Mouse (Mus musculus): ENCODE results near the gene Tmem28. TPM values are rescaled to one million over a fixed set of nuclear protein-coding genes. Genes with fewer than 3 reads are reported as not detected.
A peak's percentile ranks its signal among the peaks of the same experiment; 100 is the strongest.

The Tmem28 gene
- total and polyA plus RNA-seq, 3 experiments = not detected

GRCm38 (mm10) chrX:99853834-99854233 lies 33.0 kb downstream of the Tmem28 start:
- in situ Hi-C loops (cut with MboI; ENCODE audit: low pct_ligation_motif_present, low pct_unique_long_range_greater_than_20kb, low sequenced_read_pairs) (no loop called here), dilution Hi-C loops (cut with MboI; ENCODE audit: extremely low pct_ligation_motif_present, extremely low pct_unique_long_range_greater_than_20kb, low sequenced_read_pairs) (no loop called here)
- H3K4me3 ChIP-seq (replicated peaks in 1 of 3; ENCODE audit: low read depth in 2 of 3, low read length in 2 of 3, poor library complexity in 1 of 3) = peak overlapping the region in 1 of 3 experiments; percentile 48
- 0 out of 2 replicates have a peak overlapping the region, but pooled peaks have one; percentile 12 for H3K4me2 ChIP-seq (ENCODE audit: insufficient read depth, low read depth, poor library complexity, severe bottlenecking)
- H3K9ac ChIP-seq (ENCODE audit: insufficient read depth, low read depth) = 0 out of 2 replicates have a peak overlapping the region, but pooled peaks have one; percentile 12
- no peaks in the 10 kb centered on the region for H3K79me2 ChIP-seq (replicated peaks; ENCODE audit: control insufficient read depth, extremely low read depth, insufficient read depth, poor library complexity, severe bottlenecking)
- no peaks in the 10 kb centered on the region for H3K9me3 ChIP-seq (replicated peaks; ENCODE audit: low read length)
- no peaks in the 10 kb centered on the region for H3K4me1 ChIP-seq (ENCODE audit: control insufficient read depth in 1 of 2, insufficient read depth in 2 of 2)
- TF ChIP-seq MYC (IDR thresholded peaks at IDR 0.05; ENCODE audit: low read depth, low read length) = no peak
- no peak for TF ChIP-seq SIN3A (IDR thresholded peaks at IDR 0.05; ENCODE audit: low read length)
- TF ChIP-seq KAT2A (IDR thresholded peaks at IDR 0.05; ENCODE audit: insufficient replicate concordance, low read length) = no peak
- TF ChIP-seq TCF12 (IDR thresholded peaks at IDR 0.05; ENCODE audit: low read depth, low read length) = no peak
- no peak for TF ChIP-seq PAX5 (IDR thresholded peaks at IDR 0.05; ENCODE audit: low read length)
- TF ChIP-seq ELF1 (IDR thresholded peaks at IDR 0.05; ENCODE audit: low read depth, low read length) = no peak
- TF ChIP-seq ZKSCAN1 (IDR thresholded peaks at IDR 0.05; ENCODE audit: borderline replicate concordance, low read depth, low read length) = no peak
- TF ChIP-seq RCOR1 (conservative IDR thresholded peaks at IDR 0.05; ENCODE audit: low read depth, low read length) = no peak
- TF ChIP-seq MXI1 (IDR thresholded peaks at IDR 0.05; ENCODE audit: low read depth, low read length) = no peak
- TF ChIP-seq RAD21 (IDR thresholded peaks at IDR 0.05; ENCODE audit: low read depth, low read length) = no peak
- TF ChIP-seq MEF2A (IDR thresholded peaks at IDR 0.05; ENCODE audit: borderline replicate concordance, low read depth, low read length) = no peak
- no peak for TF ChIP-seq SMC3 (IDR thresholded peaks at IDR 0.05; ENCODE audit: low read depth, low read length)
- TF ChIP-seq MAX (IDR thresholded peaks at IDR 0.05; ENCODE audit: low read length) = no peak
- TF ChIP-seq ZC3H11A (IDR thresholded peaks at IDR 0.05; ENCODE audit: low read depth, low read length) = no peak
- TF ChIP-seq ZMIZ1 (IDR thresholded peaks at IDR 0.05; ENCODE audit: low read depth, low read length) = no peak
- no peak for TF ChIP-seq CTCF (conservative IDR thresholded peaks at IDR 0.05 in 1 of 2, IDR thresholded peaks at IDR 0.05 in 1 of 2; ENCODE audit: low read depth in 2 of 2, low read length in 2 of 2)
- TF ChIP-seq USF2 (conservative IDR thresholded peaks at IDR 0.05; ENCODE audit: low read depth, low read length) = no peak
- TF ChIP-seq POLR2A (IDR thresholded peaks at IDR 0.05; ENCODE audit: low read depth, low read length) = no peak
- TF ChIP-seq BHLHE40 (IDR thresholded peaks at IDR 0.05; ENCODE audit: low read depth, low read length) = no peak
- TF ChIP-seq POLR2AphosphoS2 (IDR thresholded peaks at IDR 0.05; ENCODE audit: low read depth, low read length) = no peak
- no peak overlapping the region for H3K27ac ChIP-seq (ENCODE audit: insufficient read depth, low read depth)
- H3K27me3 ChIP-seq (replicated peaks) = no peaks in the 10 kb centered on the region
- H3K36me3 ChIP-seq (replicated peaks in 1 of 2; ENCODE audit: control insufficient read depth in 1 of 2, insufficient read depth in 1 of 2, low read length in 1 of 2) = no peaks in the 10 kb centered on the region
- no peak for DNase-seq (ENCODE audit: extremely low read depth)

- Histone ChIP-seq H3K4me3 (replicated peaks in 1 of 3; ENCODE audit: low read depth in 2 of 3, low read length in 2 of 3, poor library complexity in 1 of 3) (no peak overlapping the region), H3K4me2 (ENCODE audit: insufficient read depth, low read depth, poor library complexity, severe bottlenecking) (no peak overlapping the region), H3K27me3 (replicated peaks) (no peaks in the 10 kb centered on the region), H3K9me3 (replicated peaks; ENCODE audit: low read length) (no peaks in the 10 kb centered on the region), H3K9ac (ENCODE audit: insufficient read depth, low read depth) (no peak overlapping the region), H3K79me2 (replicated peaks; ENCODE audit: control insufficient read depth, extremely low read depth, insufficient read depth, poor library complexity, severe bottlenecking) (no peaks in the 10 kb centered on the region), H3K27ac (ENCODE audit: insufficient read depth, low read depth) (no peak overlapping the region), H3K36me3 (replicated peaks in 1 of 2; ENCODE audit: control insufficient read depth in 1 of 2, insufficient read depth in 1 of 2, low read length in 1 of 2) (no peaks in the 10 kb centered on the region), H3K4me1 (ENCODE audit: control insufficient read depth in 1 of 2, insufficient read depth in 2 of 2) (no peaks in the 10 kb centered on the region)
- dilution Hi-C loops (cut with MboI; ENCODE audit: extremely low pct_ligation_motif_present, extremely low pct_unique_long_range_greater_than_20kb, low sequenced_read_pairs) (no loop called here), in situ Hi-C loops (cut with MboI; ENCODE audit: low pct_ligation_motif_present, low pct_unique_long_range_greater_than_20kb, low sequenced_read_pairs) (no loop called here)
- no peak for DNase-seq (ENCODE audit: extremely low read depth)
- TF ChIP-seq CHD2 (IDR thresholded peaks at IDR 0.05; ENCODE audit: low read length) (no peak), GABPA (IDR thresholded peaks at IDR 0.05; ENCODE audit: insufficient replicate concordance, low read depth, low read length) (no peak), TBP (conservative IDR thresholded peaks at IDR 0.05; ENCODE audit: low read depth, low read length) (no peak), SMC3 (IDR thresholded peaks at IDR 0.05; ENCODE audit: low read depth, low read length) (no peak), ELF1 (IDR thresholded peaks at IDR 0.05; ENCODE audit: low read depth, low read length) (no peak), JUND (conservative IDR thresholded peaks at IDR 0.05; ENCODE audit: low read depth, low read length) (no peak), BHLHE40 (IDR thresholded peaks at IDR 0.05; ENCODE audit: low read depth, low read length) (no peak), SIN3A (IDR thresholded peaks at IDR 0.05; ENCODE audit: low read length) (no peak), HCFC1 (IDR thresholded peaks at IDR 0.05; ENCODE audit: low read depth, low read length) (no peak)
Measured at GRCm38 (mm10) chrX:99872228-99872627, 51.4 kb downstream of the Tmem28 start.
